Mouse (Mus musculus): Measurements from ENCODE around the gene Ap1g2.

- TF ChIP-seq POLR2A (IDR thresholded peaks at IDR 0.05; ENCODE audit: borderline replicate concordance, control insufficient read depth, low read depth, low read length), result no peak
- peak; percentile 57 for TF ChIP-seq CTCF (IDR thresholded peaks at IDR 0.05; ENCODE audit: control insufficient read depth, insufficient read depth, low read length)
Observed at GRCm38 (mm10) chr14:55098067-55098466, 8.3 kb downstream of the Ap1g2 start.

Measured in bone marrow, adult 2 months (tissue).